Mouse (Mus musculus) T-cell, adult 2 months (primary cell): ENCODE measurements around the gene Zfyve28.
A peak's percentile ranks its signal among the peaks of the same experiment; 100 is the strongest.

Experiments used
- DNase-seq: peaks from one replicate; pipeline ENCODE4 v3.0.0; 2022; ENCODE audit warnings: low spot score

The Zfyve28 gene

DNA sequence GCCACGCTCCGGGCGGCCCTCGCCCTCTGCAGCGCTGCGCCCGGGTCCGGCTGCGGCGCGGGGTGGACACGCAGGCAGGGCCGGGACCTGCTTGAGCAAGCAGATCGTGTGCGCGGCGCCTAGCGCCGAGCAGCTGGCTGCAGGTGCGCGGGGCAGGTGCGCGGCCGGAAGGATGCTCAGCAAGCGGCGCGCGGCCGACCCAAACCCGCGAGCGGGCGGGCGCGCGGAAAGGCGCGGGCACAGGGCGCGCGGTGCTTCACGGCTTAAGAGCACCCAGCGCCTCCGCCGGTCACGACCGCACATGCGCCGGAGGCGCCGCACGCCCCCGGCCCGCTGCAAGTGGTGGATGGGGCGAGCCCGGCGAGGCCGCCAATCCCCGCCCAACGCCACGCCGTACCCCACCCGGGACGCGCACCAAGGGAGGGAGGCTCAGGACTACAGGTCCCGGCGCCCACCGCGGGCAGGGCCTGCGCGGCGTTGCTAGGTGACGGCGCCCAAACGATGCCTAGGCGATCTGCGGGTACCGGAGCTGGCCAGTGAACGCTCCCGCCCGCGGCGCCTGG lies at the start of gene Zfyve28, which contains the start of gene Cfap99:
Gene Zfyve28, minus strand, starts transcription at position 296 of the 563 bp plus-strand sequence.
Gene Cfap99, plus strand, starts transcription at position 447 of the 563 bp plus-strand sequence.
- DNase-seq: peak; percentile 52

DNA sequence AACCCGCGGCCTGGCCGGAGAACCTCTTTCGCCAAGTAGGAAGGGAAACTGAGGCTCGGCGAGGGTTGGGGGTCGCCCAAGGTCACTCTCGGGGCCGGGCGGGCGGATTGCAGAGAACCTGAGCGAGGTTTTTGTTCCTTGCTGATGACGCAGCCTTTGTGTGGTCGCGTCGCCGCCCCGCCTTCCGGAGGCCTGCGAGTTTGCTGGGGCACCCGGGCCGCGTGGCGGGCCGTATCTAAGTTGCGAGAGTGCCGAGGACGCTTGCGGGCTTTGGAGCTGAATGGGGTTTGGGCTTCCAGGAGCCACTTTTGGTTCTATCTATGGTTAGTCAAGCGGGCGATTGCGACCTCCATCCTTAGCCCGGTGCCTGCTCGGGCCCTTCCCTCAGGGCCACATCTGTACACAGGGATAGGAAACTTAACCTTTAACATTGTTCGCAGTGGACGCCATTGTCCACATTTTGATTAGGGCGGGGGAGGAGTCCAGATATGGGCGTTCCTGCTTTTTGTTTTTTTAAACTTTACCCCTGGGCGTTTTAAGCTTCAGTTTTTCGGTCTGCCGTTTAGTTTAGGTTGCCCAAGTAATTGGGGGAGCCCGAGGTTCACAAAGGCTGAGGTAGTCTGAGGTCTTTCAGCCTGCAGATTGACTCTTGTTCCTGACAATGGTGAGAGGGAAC lies 48.7 kb upstream of the Zfyve28 start:
- peak; percentile 85 for DNase-seq

DNA sequence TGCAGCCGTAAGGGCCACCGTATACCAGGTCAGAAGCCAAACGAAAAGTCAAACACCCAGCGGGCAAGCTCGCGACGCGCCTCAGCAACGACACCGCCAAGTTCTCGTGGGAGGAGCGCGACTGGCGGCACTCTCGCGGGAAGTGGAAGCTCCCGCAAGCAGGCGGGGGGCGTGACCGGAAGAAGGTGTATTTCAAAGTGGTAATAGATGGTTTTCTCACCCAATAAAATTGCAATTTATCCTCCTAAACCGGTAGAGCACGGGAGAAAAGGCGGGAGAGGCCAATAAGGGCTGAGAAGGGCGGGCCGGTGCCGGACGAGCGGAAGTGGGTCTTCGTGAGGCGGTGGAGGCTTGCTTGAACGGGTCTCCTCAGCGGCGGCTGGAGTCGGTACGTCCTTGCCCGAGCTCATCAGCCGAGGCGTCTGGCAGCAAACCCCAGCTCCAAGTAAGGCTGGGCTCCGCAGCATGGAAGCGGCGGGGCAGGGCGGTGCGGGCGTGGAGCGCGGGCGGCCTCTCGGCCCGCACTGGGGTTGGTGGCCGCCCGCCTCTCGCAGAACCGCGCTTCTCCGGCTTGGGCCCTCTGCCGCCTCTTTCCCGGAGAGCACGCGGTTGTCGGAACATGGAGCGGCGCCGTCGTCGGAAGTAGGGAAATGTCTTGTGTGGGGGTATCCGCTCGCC lies 48.0 kb upstream of the Zfyve28 start, which contains the start of gene Rnf4:
Gene Rnf4, plus strand, starts transcription at position 193 of the 678 bp plus-strand sequence.
- peak; percentile 98 for DNase-seq

GRCm38 (mm10) chr5:34335539-34336096 lies 47.4 kb upstream of the Zfyve28 start:
- no peak for DNase-seq

DNA sequence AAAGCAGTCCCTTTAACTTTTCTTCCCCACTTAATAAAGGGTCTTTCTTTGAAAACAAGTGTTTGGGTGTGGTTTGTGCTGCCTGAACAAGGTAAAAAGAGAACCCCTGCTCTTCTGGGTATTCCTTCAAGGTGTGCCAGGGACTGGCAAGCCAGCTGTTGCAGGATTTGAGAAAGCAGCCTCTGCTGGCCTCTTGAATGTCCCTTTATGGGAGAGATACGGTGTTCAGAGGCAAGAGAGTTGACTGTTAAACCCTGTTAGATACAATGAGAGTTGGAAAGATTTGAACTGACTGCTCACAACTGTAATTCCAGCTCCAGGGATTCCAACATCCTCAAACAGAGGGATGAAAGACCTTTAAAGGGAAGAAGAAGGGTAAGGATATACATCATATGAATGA lies 45.8 kb upstream of the Zfyve28 start:
- DNase-seq: no peak

DNA sequence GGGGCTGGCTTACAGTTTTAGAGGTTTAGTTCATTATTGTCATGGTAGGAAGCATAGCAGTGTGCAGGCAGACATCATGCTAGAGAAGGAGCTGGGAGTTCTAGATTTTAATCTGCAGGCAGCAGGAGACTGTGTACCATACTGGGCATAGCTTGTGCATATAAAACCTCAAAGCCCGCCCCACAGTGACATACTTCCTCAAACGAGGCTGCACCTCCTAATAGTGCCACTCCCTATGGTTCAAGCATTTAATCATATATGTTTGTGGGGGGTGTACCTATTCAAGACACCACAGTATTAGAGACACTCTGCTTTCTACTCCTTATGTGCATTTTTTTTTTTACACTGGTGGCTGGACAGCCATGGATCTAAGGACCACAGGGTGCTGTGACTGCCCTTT lies 41.9 kb upstream of the Zfyve28 start:
- DNase-seq: no peak

- DNase-seq: peak; percentile 80
These were observed 38.8 kb upstream of the Zfyve28 start for GRCm38 (mm10) chr5:34326875-34327576.

GRCm38 (mm10) chr5:34326249-34326691 lies 38.0 kb upstream of the Zfyve28 start:
- DNase-seq: no peak

- no peak for DNase-seq
These were observed 37.0 kb upstream of the Zfyve28 start for GRCm38 (mm10) chr5:34325286-34325685.

DNA sequence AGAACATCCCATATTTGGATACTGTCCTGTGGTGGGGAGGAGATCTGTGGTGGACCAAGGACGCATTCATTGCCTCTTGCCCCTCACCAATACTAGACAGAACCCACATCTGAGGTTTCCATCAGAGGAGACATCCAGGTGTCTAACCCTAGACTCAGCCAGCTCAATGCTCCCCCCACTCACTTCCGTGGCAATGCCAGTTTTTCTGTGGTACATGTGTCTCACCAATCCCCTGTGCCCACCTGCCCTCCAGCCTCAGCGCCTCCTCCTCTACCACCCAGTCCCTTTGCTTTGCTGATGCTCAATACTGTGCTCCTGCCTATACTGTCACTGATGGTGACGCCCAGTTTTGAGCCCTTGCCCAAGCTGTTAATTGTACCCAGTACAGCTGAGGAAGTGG lies 33.0 kb upstream of the Zfyve28 start:
- DNase-seq: no peak

DNA sequence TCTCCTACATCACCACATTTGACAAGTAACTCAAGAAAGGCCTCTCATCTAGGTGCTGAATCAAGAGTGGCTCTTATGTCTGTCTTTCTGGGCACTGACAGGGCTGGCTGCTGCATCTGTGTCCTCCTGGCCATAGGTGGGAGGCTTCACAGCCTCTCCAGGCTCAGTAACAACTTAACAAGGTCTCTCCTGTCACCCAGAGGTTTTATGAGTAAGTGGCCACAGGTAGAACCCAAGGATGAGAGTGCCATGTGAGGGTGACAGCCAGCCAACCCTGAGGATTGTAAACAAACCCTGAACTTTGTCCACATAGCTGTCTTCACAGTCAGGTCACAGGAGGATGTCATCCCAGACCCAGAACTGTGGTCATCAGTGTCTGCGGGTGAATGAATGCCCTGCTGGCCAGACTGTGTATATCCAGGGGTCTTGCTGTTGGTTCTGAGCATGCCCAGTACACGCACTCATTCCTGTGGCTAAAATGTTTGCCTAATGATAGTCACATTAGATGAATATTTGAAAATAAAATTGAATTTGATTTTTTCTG lies 31.3 kb upstream of the Zfyve28 start:
- no peak for DNase-seq

- DNase-seq: no peak
These were observed 20.8 kb upstream of the Zfyve28 start for GRCm38 (mm10) chr5:34309016-34309415.

DNA sequence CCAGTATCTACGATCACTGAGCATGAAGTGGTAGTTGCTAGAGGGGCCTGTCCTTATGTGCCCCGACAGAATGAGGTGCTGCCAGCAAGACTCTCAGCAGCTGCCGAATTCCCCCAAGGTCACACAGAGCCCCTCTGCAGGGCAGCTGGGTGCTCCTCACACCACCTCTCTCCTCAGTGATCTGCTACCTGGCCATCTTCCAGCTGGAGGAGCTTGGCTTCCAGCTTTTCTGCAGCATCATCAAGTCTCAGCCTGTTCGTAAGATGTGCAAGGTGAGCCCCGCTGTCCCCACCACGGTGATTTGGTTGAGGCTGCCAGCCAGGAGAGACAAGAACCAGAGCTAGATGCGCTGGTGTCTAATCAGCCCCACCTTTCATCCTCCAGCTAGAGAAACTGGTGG lies 14.1 kb upstream of the Zfyve28 start:
- no peak for DNase-seq

- no peak for DNase-seq
These were observed 10.8 kb upstream of the Zfyve28 start for GRCm38 (mm10) chr5:34298937-34299535.

GRCm38 (mm10) chr5:34298061-34298460 lies 9.8 kb upstream of the Zfyve28 start:
- no peak for DNase-seq

DNA sequence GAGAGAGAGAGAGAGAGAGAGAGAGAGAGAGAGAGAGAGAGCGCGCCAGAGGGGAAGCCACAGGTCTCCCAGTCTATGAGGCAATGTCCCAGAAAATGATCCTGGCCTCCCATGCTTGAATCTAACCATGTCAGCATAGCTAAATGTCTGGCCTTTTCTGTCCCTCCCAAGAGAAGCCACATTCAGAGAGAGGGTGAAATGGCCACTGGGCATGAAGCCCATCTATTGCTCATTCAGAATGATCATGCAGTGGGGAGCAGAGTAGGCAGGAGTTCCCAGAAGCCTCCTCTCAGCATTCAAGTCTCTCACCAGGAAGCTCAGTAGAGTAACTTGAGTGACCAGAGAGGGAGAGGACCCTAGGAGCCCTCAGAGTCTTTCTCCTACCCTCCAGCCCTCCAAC lies 6.9 kb upstream of the Zfyve28 start:
- DNase-seq: no peak

DNA sequence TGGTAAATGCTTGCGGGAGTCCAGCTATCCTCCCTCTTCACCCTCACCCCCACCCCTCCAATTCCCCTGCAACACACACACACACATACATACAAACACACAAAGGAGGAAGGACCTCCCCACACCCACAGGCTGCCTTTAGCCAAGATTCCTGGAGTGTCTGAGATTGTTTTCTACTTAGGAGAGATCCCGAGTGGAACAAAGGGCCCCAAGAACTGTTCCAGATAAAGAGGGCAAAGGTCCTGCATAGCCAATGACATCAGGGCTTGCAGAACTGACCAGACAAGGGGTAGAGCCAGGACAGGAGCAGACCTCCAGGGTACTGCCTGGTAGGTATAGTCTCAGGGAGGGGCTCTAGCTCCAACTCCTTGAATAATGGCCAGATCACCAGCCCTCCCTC lies 6.4 kb upstream of the Zfyve28 start:
- DNase-seq: no peak

GRCm38 (mm10) chr5:34293363-34293762 lies 5.1 kb upstream of the Zfyve28 start:
- peak; percentile 12 for DNase-seq

DNA sequence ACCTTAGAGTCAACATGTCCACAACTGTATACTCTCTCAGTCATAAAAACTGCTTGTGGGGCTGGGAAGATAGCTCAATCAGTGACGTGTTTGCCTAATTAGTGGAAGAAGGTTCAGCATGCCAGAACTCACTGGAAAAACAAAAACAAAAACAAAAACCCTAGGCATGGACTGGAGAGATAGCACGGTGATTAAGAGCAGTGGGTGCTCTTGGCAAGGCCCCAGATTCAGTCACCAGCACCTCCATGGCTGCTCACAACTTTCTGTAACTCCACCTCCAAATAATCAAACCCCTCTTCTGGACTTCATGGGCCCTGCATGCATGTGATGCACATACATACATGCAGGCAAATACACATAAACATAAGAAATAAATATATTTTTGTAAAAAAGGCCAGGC lies 1.0 kb upstream of the Zfyve28 start:
- no peak for DNase-seq

DNA sequence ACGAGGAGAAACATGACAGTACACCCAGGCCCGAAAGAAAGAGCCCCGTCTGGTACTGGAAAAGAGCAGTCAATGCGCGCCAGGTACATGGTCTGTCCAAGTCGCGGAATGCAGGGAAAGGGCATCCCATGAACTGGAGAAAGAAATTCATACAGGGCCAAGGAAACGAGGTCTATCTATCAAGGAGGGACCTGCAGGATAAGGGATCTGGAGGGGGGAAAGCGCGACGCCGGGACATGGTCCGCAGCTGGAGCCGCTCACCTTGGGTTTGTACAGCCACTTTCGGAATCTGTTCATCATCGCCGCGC lies 457 bp downstream of the Zfyve28 start:
- DNase-seq: no peak

DNA sequence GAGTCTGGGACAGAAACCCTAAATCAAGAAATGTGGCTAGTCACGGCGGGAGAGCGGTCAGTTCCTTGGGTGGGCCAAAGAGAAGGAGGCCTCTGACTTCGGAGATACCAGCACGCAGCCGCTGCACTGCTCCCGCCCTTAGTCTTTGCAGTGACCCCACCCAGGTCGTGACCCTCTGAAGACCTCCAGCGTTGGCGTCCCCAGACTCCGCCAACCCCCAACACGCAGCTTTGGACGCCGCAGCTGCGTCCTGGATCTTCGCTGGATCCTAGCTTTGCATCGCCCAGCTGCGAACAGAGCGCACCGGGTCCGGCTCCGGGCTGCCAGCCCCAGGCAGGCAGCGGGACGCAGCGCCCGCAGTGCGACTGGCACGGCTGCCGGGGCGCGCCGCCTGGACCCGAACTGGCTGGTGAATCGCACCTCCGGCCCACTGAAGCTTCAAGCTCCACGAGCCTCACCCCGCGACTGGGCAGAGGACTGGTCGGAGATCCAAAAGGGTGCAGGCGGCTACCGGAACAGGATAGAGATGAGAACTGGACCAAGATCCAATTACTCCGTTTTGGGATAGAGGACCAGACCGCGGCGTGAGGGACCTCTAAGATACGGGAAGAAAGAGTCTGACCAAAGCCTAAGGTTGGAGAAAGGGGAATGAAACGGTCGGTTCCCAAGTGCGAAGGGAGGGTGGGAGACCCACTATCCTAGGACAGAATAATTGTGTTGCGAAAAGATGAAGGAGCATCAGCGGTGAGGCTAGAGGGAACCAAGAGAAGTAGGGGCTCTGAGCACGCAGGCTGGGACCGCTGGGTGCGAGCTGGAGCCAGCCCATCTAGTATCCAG lies 1.0 kb downstream of the Zfyve28 start:
- no peak for DNase-seq
